Mouse (Mus musculus) spleen, adult 2 months (tissue): ENCODE results near the gene Arhgap22. TPM values are rescaled to one million over a fixed set of nuclear protein-coding genes. Genes with fewer than 3 reads are reported as not detected.

Source experiments
- DNase-seq, 2 experiments: peaks; one replicate each; pipeline versions ENCODE4 v3.0.0 to v3.0.0-alpha.2; 2012 to 2021; ENCODE audit warnings: low spot score in 2 of 2, low read depth in 1 of 2
- H3K27ac ChIP-seq: fragments of 200-500 bp; 2 replicates; pipeline ENCODE4 v1.5.1; 2012; ENCODE audit warnings: low read length, inconsistent platforms; ENCODE audit not compliant: insufficient read depth
- H3K27me3 ChIP-seq: fragments of 200-500 bp; 2 replicates; pipeline ENCODE4 v1.6.1; 2012; ENCODE audit warnings: mild to moderate bottlenecking, moderate library complexity, low read length, inconsistent platforms; ENCODE audit not compliant: control insufficient read depth, insufficient read depth
- H3K36me3 ChIP-seq: fragments of 200-500 bp; 2 replicates; pipeline ENCODE4 v1.6.1; 2012; ENCODE audit warnings: mild to moderate bottlenecking, low read length, inconsistent platforms; ENCODE audit not compliant: control insufficient read depth, insufficient read depth
- H3K4me1 ChIP-seq: fragments of 200-500 bp; 2 replicates; pipeline ENCODE4 v1.6.1; 2011; ENCODE audit warnings: inconsistent platforms; ENCODE audit not compliant: control insufficient read depth, insufficient read depth, insufficient read length
- H3K4me3 ChIP-seq: fragments of 200-500 bp; 2 replicates; pipeline ENCODE4 v1.5.1; 2011; ENCODE audit warnings: mild to moderate bottlenecking, inconsistent platforms; ENCODE audit not compliant: insufficient read depth, insufficient read length; ENCODE audit errors: extremely low read depth
- CTCF ChIP-seq: fragments of 200-500 bp; IDR thresholded peaks from 2 replicates; pipeline ENCODE4 v1.5.1; 2011; ENCODE audit warnings: mild to moderate bottlenecking, inconsistent platforms; ENCODE audit not compliant: insufficient read depth, insufficient read length, insufficient replicate concordance; ENCODE audit errors: extremely low read depth
- POLR2A ChIP-seq: fragments of 200-500 bp; IDR thresholded peaks from 2 replicates; pipeline ENCODE4 v1.6.1; 2011; ENCODE audit warnings: low read depth, low read length, inconsistent platforms
- WGBS: fragments of 180-500 bp; shearing (Covaris S2); methylation state at CpG from one replicate; pipeline ENCODE4 v1.1.7; 2018; 5-methylcytosine and 5-hydroxymethylcytosine counted together
- polyA plus RNA-seq: library from polyadenylated mRNA; depleted of rRNA; stranded (reverse); fragments of >200 nt; gene quantifications from 2 replicates; pipeline ENCODE4 v1.2.3, GENCODE M21; 2012

The Arhgap22 gene
- polyA plus RNA-seq, 1 experiment: 11.1 TPM

- H3K27ac ChIP-seq: no peak overlapping the region
- 13% methylated on average over 11 of the region's 11 CpGs for WGBS
- no peaks in the 10 kb centered on the region for H3K27me3 ChIP-seq
- no peak overlapping the region for H3K4me3 ChIP-seq
- no peaks in the 10 kb centered on the region for H3K4me1 ChIP-seq
- TF ChIP-seq CTCF (no peak), POLR2A (no peak)
- no peaks in the 10 kb centered on the region for H3K36me3 ChIP-seq
- DNase-seq: no peak
These were observed 33.8 kb downstream of the Arhgap22 start for GRCm38 (mm10) chr14:33247623-33248022.

GRCm38 (mm10) chr14:33248741-33249140, 34.9 kb downstream of the Arhgap22 start:
- WGBS: 86% methylated on average over 5 of the region's 5 CpGs
- no peak for TF ChIP-seq CTCF
- no peak for TF ChIP-seq POLR2A
- Histone ChIP-seq H3K36me3 (no peaks in the 10 kb centered on the region), H3K4me3 (no peak overlapping the region), H3K27ac (no peak overlapping the region), H3K4me1 (no peaks in the 10 kb centered on the region), H3K27me3 (no peaks in the 10 kb centered on the region)
- no peak for DNase-seq

GRCm38 (mm10) chr14:33250215-33250939, 36.6 kb downstream of the Arhgap22 start:
- Histone ChIP-seq H3K27me3 (no peaks in the 10 kb centered on the region), H3K4me3 (no peak overlapping the region), H3K36me3 (no peaks in the 10 kb centered on the region), H3K27ac (no peak overlapping the region), H3K4me1 (no peaks in the 10 kb centered on the region)
- TF ChIP-seq CTCF (no peak), POLR2A (no peak)
- WGBS: 26% methylated on average over 30 of the region's 30 CpGs
- DNase-seq: no peak

- no peak for TF ChIP-seq CTCF
- TF ChIP-seq POLR2A: no peak
- H3K27ac ChIP-seq: no peak overlapping the region
- H3K27me3 ChIP-seq: no peaks in the 10 kb centered on the region
- WGBS: 20% methylated on average over 13 of the region's 13 CpGs
- no peak overlapping the region for H3K4me3 ChIP-seq
- H3K4me1 ChIP-seq: no peaks in the 10 kb centered on the region
- no peaks in the 10 kb centered on the region for H3K36me3 ChIP-seq
- no peak for DNase-seq
These were observed 37.3 kb downstream of the Arhgap22 start for GRCm38 (mm10) chr14:33250956-33251745.

DNA sequence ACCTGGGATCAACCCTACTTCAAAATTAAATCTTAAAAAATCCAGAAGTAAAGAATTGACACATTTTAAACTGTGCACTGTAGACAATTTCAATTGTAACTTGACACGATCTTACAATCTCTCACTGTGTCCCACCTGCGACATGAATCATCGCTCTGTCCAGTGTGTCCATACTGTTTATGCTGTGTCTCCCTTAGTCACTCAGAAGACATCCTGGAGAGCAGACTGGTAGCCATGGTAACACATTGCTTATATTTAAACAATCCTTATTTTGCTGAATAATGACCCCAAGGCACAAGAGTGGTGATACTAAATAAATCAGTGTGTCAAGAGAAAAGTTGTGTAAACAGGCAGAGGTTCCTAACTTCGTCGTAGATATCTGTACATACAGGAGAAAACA, 44.4 kb downstream of the Arhgap22 start:
- Histone ChIP-seq H3K4me1 (no peaks in the 10 kb centered on the region), H3K27ac (no peak overlapping the region), H3K27me3 (no peaks in the 10 kb centered on the region), H3K4me3 (no peak overlapping the region), H3K36me3 (no peaks in the 10 kb centered on the region)
- no peak for TF ChIP-seq POLR2A
- DNase-seq: no peak
- WGBS: 89% methylated on average over 5 of the region's 5 CpGs

DNA sequence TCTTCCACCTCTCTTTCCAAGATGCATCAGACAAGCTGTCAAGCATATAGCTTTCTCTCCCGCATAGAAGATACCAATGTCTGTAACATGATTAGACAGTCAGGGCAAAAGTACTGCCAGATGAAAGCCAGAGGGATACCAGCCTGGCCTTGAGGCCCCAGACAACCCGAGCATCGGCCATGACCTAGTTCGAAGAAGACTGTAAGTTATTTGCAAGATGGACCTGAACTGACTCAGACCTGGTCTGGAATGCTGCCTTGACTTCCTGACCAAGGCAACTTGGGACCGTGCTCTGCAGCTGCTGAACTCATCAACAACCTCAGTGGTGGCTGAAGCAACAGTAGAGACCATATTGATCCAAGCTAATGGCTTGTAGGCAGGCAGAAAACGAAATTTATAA, 46.3 kb downstream of the Arhgap22 start:
- H3K27me3 ChIP-seq: no peaks in the 10 kb centered on the region
- H3K4me1 ChIP-seq: no peaks in the 10 kb centered on the region
- no peak overlapping the region for H3K4me3 ChIP-seq
- H3K36me3 ChIP-seq: no peaks in the 10 kb centered on the region
- 84% methylated on average over 6 of the region's 6 CpGs for WGBS
- no peak overlapping the region for H3K27ac ChIP-seq
- no peak for DNase-seq
- TF ChIP-seq CTCF (no peak), POLR2A (no peak)

GRCm38 (mm10) chr14:33264795-33265194, 51.0 kb downstream of the Arhgap22 start:
- 91% methylated on average over 13 of the region's 13 CpGs for WGBS
- Histone ChIP-seq H3K27me3 (no peaks in the 10 kb centered on the region; the same call in 1 of the 2 replicates), H3K4me3 (no peak overlapping the region), H3K36me3 (no peaks in the 10 kb centered on the region), H3K4me1 (no peaks in the 10 kb centered on the region), H3K27ac (no peak overlapping the region)
- DNase-seq: no peak
- TF ChIP-seq POLR2A (no peak), CTCF (no peak)
